Mouse (Mus musculus) colon, adult 2 months (tissue): ENCODE results near the gene Spint3. TPM values are rescaled to one million over a fixed set of nuclear protein-coding genes. Genes with fewer than 3 reads are reported as not detected.

ENCODE experiments used
- polyA plus RNA-seq: library from polyadenylated mRNA; depleted of rRNA; stranded (reverse); fragments of >200 nt; gene quantifications from 2 replicates; pipeline ENCODE4 v1.2.3, GENCODE M21; 2012; rRNA removed

Spint3 gene
- not detected in 2 replicates for polyA plus RNA-seq

DNA sequence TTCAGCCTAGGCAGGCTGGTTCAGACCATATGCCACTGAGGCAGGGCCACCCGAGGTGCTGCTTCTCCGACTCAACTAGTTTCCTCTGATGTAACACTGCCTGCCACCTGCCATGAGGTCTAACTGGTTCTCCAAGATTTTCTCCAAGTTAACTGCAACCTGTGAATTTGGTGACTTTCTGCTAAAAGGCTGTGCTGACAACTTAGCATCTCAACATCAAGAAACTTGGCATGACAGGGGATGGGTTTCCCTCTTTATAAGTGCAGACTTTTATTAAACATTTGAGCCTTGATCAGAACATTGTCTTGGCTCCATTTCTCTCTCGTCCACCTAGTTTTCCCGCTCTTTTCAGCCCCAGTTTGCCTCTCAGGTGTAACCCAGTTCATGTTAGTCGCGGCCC is at the start of gene Spint3:
Gene Spint3 (minus strand): TSS at position 101 of the 400 bp plus-strand sequence.

DNA sequence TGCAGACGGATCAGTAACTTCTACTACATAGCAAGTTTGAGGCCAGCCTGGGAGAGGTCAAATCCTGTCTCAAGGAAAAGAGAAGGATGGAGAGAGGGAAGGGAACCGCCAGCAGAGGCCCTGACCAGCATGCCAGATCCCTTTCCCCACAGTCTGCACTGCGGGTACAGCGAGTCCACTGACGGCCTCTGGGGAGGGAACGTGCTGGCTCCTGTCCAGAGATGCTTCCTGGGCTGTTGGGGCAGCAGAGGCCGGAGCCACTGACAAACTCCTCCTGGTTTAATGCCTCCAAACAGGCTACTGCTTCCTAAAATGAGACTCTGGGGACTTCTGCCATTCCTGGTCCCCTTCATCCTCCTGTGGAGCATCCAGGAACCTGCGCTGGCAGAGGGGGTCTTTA is 40.2 kb upstream of the Spint3 start, which contains the start of the genes Wfdc6b and Wfdc8:
Gene Wfdc6b (plus strand): TSS at position 52 of the 400 bp plus-strand sequence.
Gene Wfdc8 (minus strand): TSS at position 156 of the 400 bp plus-strand sequence.

DNA sequence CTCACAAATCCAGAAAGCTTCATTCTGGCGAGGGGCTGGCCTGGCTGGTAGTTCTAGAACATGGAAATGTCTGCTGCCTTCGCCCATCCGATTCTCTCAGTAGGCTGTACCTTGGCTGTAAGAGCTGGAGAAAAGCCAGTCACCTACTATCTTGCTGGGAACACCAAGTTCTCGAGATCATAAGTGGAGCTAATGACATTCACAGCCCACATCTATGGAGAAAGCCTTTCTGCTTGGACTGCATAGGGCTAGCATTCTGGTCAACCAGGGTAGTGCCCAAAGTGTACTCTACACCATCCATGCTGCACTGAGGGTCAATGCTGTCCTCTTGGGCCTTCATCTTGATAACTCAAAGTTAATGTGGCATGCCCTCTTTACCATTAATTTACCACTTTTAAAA is 20.2 kb upstream of the Spint3 start, which contains the start of gene Eppin:
Gene Eppin (minus strand): TSS at position 101 of the 400 bp plus-strand sequence.

DNA sequence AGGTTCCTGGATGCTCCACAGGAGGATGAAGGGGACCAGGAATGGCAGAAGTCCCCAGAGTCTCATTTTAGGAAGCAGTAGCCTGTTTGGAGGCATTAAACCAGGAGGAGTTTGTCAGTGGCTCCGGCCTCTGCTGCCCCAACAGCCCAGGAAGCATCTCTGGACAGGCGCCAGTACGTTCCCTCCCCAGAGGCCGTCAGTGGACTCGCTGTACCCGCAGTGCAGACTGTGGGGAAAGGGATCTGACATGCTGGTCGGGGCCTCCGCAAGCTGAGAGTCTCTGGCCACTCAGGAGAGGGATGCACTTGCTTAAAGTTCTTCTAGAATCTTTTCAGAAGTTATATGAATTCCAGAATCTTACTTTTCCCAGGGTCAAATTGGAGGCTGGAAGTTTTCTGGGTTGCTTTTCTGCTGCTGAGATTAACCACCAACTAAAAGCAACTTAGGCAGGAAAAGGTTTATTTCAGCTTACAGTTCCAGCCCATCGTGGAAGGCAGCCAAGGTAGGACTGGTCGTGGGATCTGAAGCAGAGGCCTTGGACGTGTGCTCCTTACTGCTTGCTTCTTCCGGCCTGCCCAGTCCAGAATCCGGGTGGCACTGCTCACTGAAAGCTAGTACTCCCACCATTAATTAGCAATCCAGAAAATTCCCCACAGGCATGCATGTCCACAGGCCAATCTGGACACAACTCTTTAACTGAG is 11.9 kb upstream of the Spint3 start, which contains the start of gene Wfdc6a:
Gene Wfdc6a (minus strand): TSS at position 423 of the 701 bp plus-strand sequence.

DNA sequence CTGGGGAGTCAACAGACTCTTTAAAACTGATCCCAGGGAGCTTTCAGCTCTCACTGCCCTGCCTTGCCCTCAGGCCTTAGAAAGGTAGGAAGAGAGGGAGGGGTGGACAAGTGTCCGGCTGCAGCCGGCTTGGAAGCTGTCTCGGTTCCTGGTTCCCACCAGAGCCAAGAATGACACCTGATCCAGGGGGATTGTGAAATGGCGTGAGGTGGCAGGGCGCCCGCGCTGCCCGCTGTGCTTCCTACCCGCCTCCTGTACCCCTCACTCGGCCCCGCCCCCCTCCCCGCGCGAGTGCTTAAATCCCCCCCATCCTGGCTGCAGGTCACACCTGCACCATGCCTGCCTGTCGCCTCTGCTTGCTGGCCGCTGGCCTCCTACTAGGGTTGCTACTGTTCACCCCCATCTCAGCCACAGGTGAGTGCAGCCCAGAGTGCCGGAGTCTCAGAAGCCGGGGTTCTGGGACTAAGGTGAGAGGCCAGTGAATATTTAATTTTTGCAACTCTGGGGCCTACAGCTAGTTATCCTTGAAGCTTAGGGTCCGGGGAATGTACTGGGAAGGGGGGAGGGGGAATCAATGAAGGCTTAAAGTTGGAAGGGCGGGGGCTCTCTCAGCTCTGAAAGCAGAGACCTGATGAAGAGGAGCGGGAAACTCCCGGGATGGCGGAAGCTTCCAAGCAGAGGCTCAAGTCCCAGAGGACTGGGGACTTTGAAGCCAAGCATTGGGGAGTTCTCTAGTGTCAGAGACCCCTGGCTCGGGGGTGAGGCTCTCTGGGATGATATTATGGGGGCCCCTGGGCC is 10.7 kb downstream of the Spint3 start, which contains the start of gene Wfdc2:
Gene Wfdc2 (plus strand): TSS at position 23 of the 798 bp plus-strand sequence.

Other genes starting within 250 kb of the Spint3 start
- not detected in 2 replicates for gene Svs5, start 240.7 kb downstream of the Spint3 start, polyA plus RNA-seq
- 17.9 and 23.1 TPM in 2 replicates for gene Slpi, start 184.4 kb downstream of the Spint3 start, polyA plus RNA-seq
- gene Rbpjl, start 170.3 kb downstream of the Spint3 start, polyA plus RNA-seq = 0.07 and 18.9 TPM in 2 replicates
- 6.8 and 7.4 TPM in 2 replicates for gene Matn4, start 168.3 kb downstream of the Spint3 start, polyA plus RNA-seq
- gene Sdc4, start 129.6 kb downstream of the Spint3 start, polyA plus RNA-seq = 107 and 113 TPM in 2 replicates
- gene Sys1, start 116.5 kb downstream of the Spint3 start, polyA plus RNA-seq = 163 and 226 TPM in 2 replicates
- gene Gm20458, start 112.5 kb downstream of the Spint3 start, polyA plus RNA-seq = 59.6 and 66.8 TPM in 2 replicates
- gene Trp53tg5, start 99.7 kb downstream of the Spint3 start, polyA plus RNA-seq = not detected in 2 replicates
- 73.3 and 88.5 TPM in 2 replicates for gene Dbndd2, start 87.4 kb downstream of the Spint3 start, polyA plus RNA-seq
- 181 and 196 TPM in 2 replicates for gene Pigt, start 75.9 kb downstream of the Spint3 start, polyA plus RNA-seq
- gene Wfdc2, start 11.0 kb downstream of the Spint3 start, polyA plus RNA-seq = 715 and 811 TPM in 2 replicates
- gene Wfdc6a, start 12.0 kb upstream of the Spint3 start, polyA plus RNA-seq = 0.16 TPM in 2 replicates
- gene Eppin, start 20.1 kb upstream of the Spint3 start, polyA plus RNA-seq = not detected in 2 replicates
- 0.15 TPM in 1 of 2 replicates, not detected in the other for gene Wfdc6b, start 40.1 kb upstream of the Spint3 start, polyA plus RNA-seq
- gene Wfdc8, start 40.2 kb upstream of the Spint3 start, polyA plus RNA-seq = 0.31 and 0.35 TPM in 2 replicates
- gene Wfdc16, start 65.3 kb upstream of the Spint3 start, polyA plus RNA-seq = 0.13 and 0.16 TPM in 2 replicates
- not detected in 2 replicates for gene Wfdc10, start 82.6 kb upstream of the Spint3 start, polyA plus RNA-seq
- not detected in 2 replicates for gene Wfdc9, start 83.1 kb upstream of the Spint3 start, polyA plus RNA-seq
- not detected in 2 replicates for gene Wfdc11, start 100.6 kb upstream of the Spint3 start, polyA plus RNA-seq
- gene Wfdc13, start 111.6 kb upstream of the Spint3 start, polyA plus RNA-seq = 0.28 and 0.73 TPM in 2 replicates
- gene Spint4, start 125.0 kb upstream of the Spint3 start, polyA plus RNA-seq = not detected in 2 replicates
- not detected in 2 replicates for gene Spint5, start 141.8 kb upstream of the Spint3 start, polyA plus RNA-seq
- gene Wfdc3, start 172.5 kb upstream of the Spint3 start, polyA plus RNA-seq = 0.28 and 0.84 TPM in 2 replicates
- 60.0 and 89.4 TPM in 2 replicates for gene Dnttip1, start 172.5 kb upstream of the Spint3 start, polyA plus RNA-seq
- gene Ube2c, start 196.4 kb upstream of the Spint3 start, polyA plus RNA-seq = 65.5 and 79.7 TPM in 2 replicates
- gene Tnnc2, start 206.5 kb upstream of the Spint3 start, polyA plus RNA-seq = not detected in 2 replicates
- 34.1 and 41.6 TPM in 2 replicates for gene Snx21, start 212.4 kb upstream of the Spint3 start, polyA plus RNA-seq
- 134 and 139 TPM in 2 replicates for gene Acot8, start 231.4 kb upstream of the Spint3 start, polyA plus RNA-seq
- 3.4 and 3.5 TPM in 2 replicates for gene Zswim3, start 231.6 kb upstream of the Spint3 start, polyA plus RNA-seq
- gene Zswim1, start 249.2 kb upstream of the Spint3 start, polyA plus RNA-seq = 10.5 and 11.5 TPM in 2 replicates